Mouse (Mus musculus) limb, embryonic 12.5 days (tissue): Measurements from ENCODE around the gene Cdh15. TPM values are rescaled to one million over a fixed set of nuclear protein-coding genes. Genes with fewer than 3 reads are reported as not detected.
A peak's percentile ranks its signal among the peaks of the same experiment; 100 is the strongest.

Source experiments
- ATAC-seq: fragments of 200-750 bp; cut with Nextera tagmentation; 2 replicates; pipeline ENCODE4 v1.8.0; 2017; ENCODE audit warnings: low read depth, moderate TSS enrichment; ENCODE audit not compliant: insufficient number of reproducible peaks, insufficient read depth, low FRiP score, low TSS enrichment
- H3K27ac ChIP-seq: fragments of 300-500 bp; sonication (generic); 2 replicates; pipeline ENCODE4 v1.5.1; 2016; ENCODE audit warnings: mild to moderate bottlenecking, moderate library complexity
- H3K27me3 ChIP-seq: fragments of 300-500 bp; sonication (generic); 2 replicates; pipeline ENCODE4 v1.6.1; 2016; ENCODE audit warnings: mild to moderate bottlenecking, moderate library complexity
- H3K36me3 ChIP-seq: fragments of 300-500 bp; sonication (generic); 2 replicates; pipeline ENCODE4 v1.6.1; 2016; ENCODE audit warnings: mild to moderate bottlenecking, moderate library complexity
- H3K4me1 ChIP-seq: fragments of 300-500 bp; sonication (generic); replicated peaks from 2 replicates; pipeline ENCODE4 v1.6.1; 2016
- H3K4me2 ChIP-seq: fragments of 300-500 bp; sonication (generic); 2 replicates; pipeline ENCODE4 v1.6.1; 2016; ENCODE audit warnings: mild to moderate bottlenecking, moderate library complexity
- H3K4me3 ChIP-seq: fragments of 300-500 bp; sonication (generic); replicated peaks from 2 replicates; pipeline ENCODE4 v1.5.1; 2016; ENCODE audit warnings: mild to moderate bottlenecking
- H3K9ac ChIP-seq: fragments of 300-500 bp; sonication (generic); replicated peaks from 2 replicates; pipeline ENCODE4 v1.6.1; 2016; ENCODE audit warnings: mild to moderate bottlenecking, moderate library complexity
- H3K9me3 ChIP-seq: fragments of 300-500 bp; sonication (generic); 2 replicates; pipeline ENCODE4 v1.6.1; 2016; ENCODE audit warnings: mild to moderate bottlenecking, moderate library complexity
- WGBS: fragments of 180-500 bp; shearing (Covaris S2); methylation state at CpG from one replicate; pipeline ENCODE4 v1.1.7; 2016; 5-methylcytosine and 5-hydroxymethylcytosine counted together
- polyA plus RNA-seq: library from polyadenylated mRNA; unstranded; fragments of >200 nt; fragmentation: Nextera tagmentation; extraction: Ambion mirVana; gene quantifications from 2 replicates; pipeline ENCODE4 v1.2.1, GENCODE M21; 2016

Cdh15 gene
- polyA plus RNA-seq, 1 experiment from 2014 or later: 20.6 TPM

DNA sequence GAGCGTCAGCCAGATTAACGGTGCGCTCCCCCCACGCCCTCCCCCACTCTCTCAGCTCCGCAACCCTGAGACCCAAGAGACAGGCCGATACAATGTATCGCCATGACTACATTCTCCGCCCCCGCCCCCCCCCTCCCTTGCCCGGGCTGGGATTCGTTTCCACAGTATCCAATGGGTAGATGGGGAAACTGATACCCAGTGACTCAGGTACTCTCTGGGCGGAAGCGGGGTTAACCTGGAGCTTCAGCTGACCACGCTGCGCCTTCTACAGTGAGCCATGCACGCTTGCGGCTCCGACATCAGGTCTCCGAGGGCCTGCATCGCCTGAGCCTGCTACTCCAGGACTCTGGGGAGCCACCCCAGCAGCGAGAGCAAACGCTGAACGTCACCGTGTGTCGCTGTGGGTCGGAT lies 17.0 kb downstream of the Cdh15 start:
- H3K9me3 ChIP-seq: peaks cover 30% of the 10 kb centered on the region
- H3K27ac ChIP-seq: no peak overlapping the region
- H3K4me2 ChIP-seq: peak overlapping the region; percentile 54
- peak overlapping the region; percentile 31 for H3K4me3 ChIP-seq
- WGBS: 63% methylated on average over 26 of the region's 26 CpGs
- peak overlapping the region; percentile 34; the same call in 1 of the 2 replicates for H3K9ac ChIP-seq
- ATAC-seq: 0 out of 2 replicates have a peak, but pooled peaks have one; percentile 13
- no peaks in the 10 kb centered on the region; the same call in 1 of the 2 replicates for H3K4me1 ChIP-seq
- H3K36me3 ChIP-seq: 0 out of 2 replicates have a peak, but pooled peaks cover 7% of the 10 kb centered on the region
- H3K27me3 ChIP-seq: peaks cover 3% of the 10 kb centered on the region; the same call in 1 of the 2 replicates

DNA sequence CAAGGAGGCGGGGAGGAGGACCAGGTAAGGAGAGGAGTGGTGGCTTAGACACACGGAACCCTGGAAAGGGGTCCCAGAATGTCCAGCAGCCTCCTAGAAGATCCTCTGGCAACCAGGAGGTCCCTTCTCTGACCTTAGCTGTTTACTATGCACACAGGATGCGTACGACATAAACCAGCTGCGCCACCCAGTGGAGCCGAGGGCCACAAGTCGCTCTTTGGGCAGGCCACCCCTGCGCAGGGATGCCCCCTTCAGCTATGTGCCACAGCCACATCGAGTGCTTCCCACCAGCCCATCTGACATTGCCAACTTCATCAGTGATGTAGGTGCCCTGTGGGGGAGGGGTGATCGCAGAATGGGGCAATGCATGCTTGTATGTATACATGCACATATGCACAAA lies 17.7 kb downstream of the Cdh15 start:
- 0 out of 2 replicates have a peak, but pooled peaks cover 7% of the 10 kb centered on the region for H3K36me3 ChIP-seq
- peaks cover 3% of the 10 kb centered on the region; the same call in 1 of the 2 replicates for H3K27me3 ChIP-seq
- peak overlapping the region; percentile 54 for H3K4me2 ChIP-seq
- H3K9ac ChIP-seq: no peak overlapping the region
- no peak for ATAC-seq
- 60% methylated on average over 10 of the region's 10 CpGs for whole genome bisulfite sequencing
- H3K4me3 ChIP-seq: peak overlapping the region; percentile 31
- peaks cover 30% of the 10 kb centered on the region for H3K9me3 ChIP-seq
- peaks cover 5% of the 10 kb centered on the region for H3K4me1 ChIP-seq
- H3K27ac ChIP-seq: no peak overlapping the region

DNA sequence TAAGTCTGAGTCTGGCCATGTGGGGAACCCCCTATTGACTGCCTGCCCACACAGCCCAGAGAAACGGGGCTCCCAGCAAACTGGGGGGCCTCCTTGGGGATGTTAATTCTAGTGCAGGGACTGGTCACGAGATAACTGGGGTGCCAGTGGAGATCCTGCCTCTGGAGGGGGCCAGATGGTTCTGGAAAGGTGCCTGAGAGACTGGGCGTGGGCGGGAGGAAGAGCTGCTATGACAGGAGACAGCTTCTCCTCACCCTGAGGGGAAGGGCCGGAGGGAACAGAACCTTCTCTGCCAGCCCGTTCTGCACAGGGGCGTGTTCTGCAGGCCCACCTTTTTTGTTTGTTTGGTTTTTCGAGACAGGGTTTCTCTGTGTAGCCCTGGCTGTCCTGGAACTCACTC lies 18.5 kb downstream of the Cdh15 start:
- H3K4me3 ChIP-seq: no peak overlapping the region
- peaks cover 30% of the 10 kb centered on the region for H3K9me3 ChIP-seq
- H3K9ac ChIP-seq: no peak overlapping the region
- H3K36me3 ChIP-seq: 0 out of 2 replicates have a peak, but pooled peaks cover 7% of the 10 kb centered on the region
- ATAC-seq: no peak
- peaks cover 6% of the 10 kb centered on the region for H3K4me1 ChIP-seq
- peaks cover 3% of the 10 kb centered on the region; the same call in 1 of the 2 replicates for H3K27me3 ChIP-seq
- no peak overlapping the region for H3K27ac ChIP-seq
- H3K4me2 ChIP-seq: no peak overlapping the region
- WGBS: 77% methylated on average over 8 of the region's 8 CpGs

DNA sequence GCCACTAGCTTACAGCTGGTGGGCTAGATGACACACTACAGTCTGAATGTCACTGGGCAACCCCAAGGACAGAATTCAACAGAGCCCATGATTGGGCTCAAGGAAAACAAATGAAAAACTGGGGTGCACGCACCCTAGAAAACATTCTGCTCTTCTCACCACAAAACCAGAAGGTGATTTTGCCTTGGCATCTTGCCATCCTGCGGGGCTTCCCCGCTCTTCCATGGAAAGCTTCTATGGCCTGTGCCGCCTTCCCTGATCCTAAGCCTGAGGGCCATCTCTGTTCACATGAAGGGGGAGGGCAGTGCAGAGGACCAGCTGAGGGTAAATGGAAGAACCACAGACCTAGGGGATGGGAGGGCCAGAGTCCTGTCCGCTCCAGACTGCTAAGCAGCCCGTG lies 20.2 kb downstream of the Cdh15 start:
- peaks cover 3% of the 10 kb centered on the region; the same call in 1 of the 2 replicates for H3K27me3 ChIP-seq
- H3K9me3 ChIP-seq: peaks cover 30% of the 10 kb centered on the region
- H3K9ac ChIP-seq: no peak overlapping the region
- H3K27ac ChIP-seq: no peak overlapping the region
- H3K4me3 ChIP-seq: no peak overlapping the region
- H3K36me3 ChIP-seq: 0 out of 2 replicates have a peak, but pooled peaks cover 7% of the 10 kb centered on the region
- H3K4me2 ChIP-seq: no peak overlapping the region
- WGBS: 87% methylated on average over 6 of the region's 6 CpGs
- H3K4me1 ChIP-seq: peaks cover 6% of the 10 kb centered on the region
- no peak for ATAC-seq

DNA sequence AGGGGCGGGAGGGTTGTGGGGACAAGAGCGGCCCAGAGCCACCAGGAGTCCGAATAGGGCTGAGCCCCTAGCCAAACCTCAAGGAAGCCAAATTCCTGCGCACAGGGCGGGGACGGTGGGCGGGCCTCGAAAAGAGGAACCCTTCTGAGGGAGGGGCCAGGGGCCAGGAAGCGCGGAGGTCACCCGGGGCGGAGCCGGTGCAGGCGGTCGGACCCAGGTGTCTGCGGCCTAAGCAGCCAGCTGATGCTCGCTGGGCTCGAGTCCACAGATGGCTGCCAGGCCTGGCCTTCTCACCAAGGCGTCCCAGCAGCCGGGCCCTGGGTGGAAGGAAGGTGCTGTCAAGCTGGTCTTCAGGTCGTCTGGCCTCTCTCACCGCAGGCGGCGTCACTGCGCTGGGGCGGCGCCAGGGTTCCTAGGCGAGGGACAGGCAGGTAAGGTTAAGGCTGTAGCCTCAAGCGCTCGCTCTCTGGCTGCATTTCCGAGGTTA lies 22.7 kb downstream of the Cdh15 start:
- Histone ChIP-seq H3K9ac (no peak overlapping the region), H3K27me3 (peaks cover 3% of the 10 kb centered on the region; the same call in 1 of the 2 replicates), H3K9me3 (peaks cover 8% of the 10 kb centered on the region), H3K4me1 (peaks cover 13% of the 10 kb centered on the region), H3K27ac (no peak overlapping the region), H3K4me3 (peak overlapping the region; percentile 27; the same call in 1 of the 2 replicates), H3K4me2 (peak overlapping the region; percentile 50), H3K36me3 (0 out of 2 replicates have a peak, but pooled peaks cover 3% of the 10 kb centered on the region)
- peak; percentile 3; the same call in 1 of the 2 replicates for ATAC-seq
- WGBS: 14% methylated on average over 31 of the region's 31 CpGs

DNA sequence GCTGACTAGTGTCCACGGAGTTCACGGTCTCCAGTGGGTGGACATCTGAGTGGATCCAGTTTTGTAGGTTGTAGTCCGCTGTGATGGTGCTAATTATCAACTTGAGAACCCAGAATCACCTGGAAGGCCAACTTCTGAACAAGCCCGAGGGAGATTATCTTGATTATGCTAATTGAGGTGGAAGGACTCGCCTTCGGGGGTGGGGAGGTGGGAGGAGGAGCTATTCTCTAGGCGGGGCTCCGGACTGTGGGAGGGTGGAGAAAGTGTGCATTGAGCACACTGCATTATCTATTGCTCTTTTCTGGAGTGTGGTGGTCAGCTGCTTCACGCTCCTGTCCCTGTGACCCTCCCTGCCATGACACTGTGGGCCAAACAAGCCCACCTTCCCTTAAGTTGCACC lies 23.9 kb downstream of the Cdh15 start:
- H3K4me1 ChIP-seq: peaks cover 15% of the 10 kb centered on the region
- WGBS: 83% methylated on average over 9 of the region's 9 CpGs

DNA sequence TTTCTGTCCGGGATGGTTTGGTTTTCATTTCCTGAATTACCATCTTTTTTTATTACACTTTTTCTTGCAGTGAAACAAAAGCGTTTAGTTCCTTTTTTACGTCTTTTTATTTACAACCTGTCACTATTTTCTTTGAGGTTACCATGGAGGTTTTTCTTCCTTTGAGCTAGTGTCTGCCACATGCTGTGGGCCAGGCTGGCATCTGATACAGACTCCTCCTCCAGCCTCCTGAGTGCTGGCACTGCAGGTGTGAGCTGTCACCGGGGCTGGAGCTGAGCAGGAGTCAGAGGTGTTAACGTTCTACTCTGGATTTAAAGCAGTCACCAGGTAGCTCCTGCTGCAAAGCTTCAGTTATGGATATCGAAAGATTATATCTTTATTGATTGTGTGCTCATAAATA lies 25.4 kb downstream of the Cdh15 start:
- no peak overlapping the region for H3K27ac ChIP-seq
- H3K36me3 ChIP-seq: no peaks in the 10 kb centered on the region
- 32% methylated on average over 6 of the region's 6 CpGs for WGBS
- no peak for ATAC-seq
- H3K4me2 ChIP-seq: no peak overlapping the region
- no peak overlapping the region for H3K9ac ChIP-seq
- H3K4me3 ChIP-seq: no peak overlapping the region
- H3K9me3 ChIP-seq: no peaks in the 10 kb centered on the region
- peaks cover 3% of the 10 kb centered on the region; the same call in 1 of the 2 replicates for H3K27me3 ChIP-seq
- peaks cover 15% of the 10 kb centered on the region for H3K4me1 ChIP-seq

More for the DNA sequence above, 23.9 kb downstream of the Cdh15 start:
- ATAC-seq: no peak
- no peak overlapping the region for H3K4me3 ChIP-seq
- no peaks in the 10 kb centered on the region for H3K9me3 ChIP-seq
- H3K4me2 ChIP-seq: no peak overlapping the region
- H3K36me3 ChIP-seq: no peaks in the 10 kb centered on the region
- H3K27ac ChIP-seq: no peak overlapping the region
- no peak overlapping the region for H3K9ac ChIP-seq
- peaks cover 3% of the 10 kb centered on the region; the same call in 1 of the 2 replicates for H3K27me3 ChIP-seq

DNA sequence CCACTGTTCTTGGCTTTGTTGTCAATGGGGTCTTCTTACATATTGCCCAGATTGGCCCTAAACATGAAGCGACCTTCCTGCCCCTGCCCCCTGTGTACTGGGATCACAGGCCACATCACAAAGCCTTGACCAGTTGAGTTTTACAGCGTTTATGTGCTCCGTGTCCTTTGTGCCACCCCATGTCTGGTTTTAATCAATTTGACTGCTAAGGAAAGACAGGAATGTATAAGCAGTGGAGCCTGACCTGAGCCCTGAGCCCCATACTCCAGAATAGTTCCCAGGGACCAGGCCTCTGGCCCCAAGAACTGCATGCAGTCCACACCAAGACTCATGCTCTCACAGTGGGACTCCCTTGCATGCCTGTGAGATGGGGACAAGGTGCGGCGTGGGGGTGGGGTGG lies 27.4 kb downstream of the Cdh15 start:
- H3K4me1 ChIP-seq: peaks cover 13% of the 10 kb centered on the region
- no peaks in the 10 kb centered on the region for H3K9me3 ChIP-seq
- H3K27ac ChIP-seq: no peak overlapping the region
- H3K9ac ChIP-seq: peak overlapping the region; percentile 18; the same call in 1 of the 2 replicates
- no peaks in the 10 kb centered on the region for H3K36me3 ChIP-seq
- no peak overlapping the region for H3K4me3 ChIP-seq
- 33% methylated on average over 5 of the region's 5 CpGs for WGBS
- no peak overlapping the region for H3K4me2 ChIP-seq
- no peak for ATAC-seq
- no peaks in the 10 kb centered on the region for H3K27me3 ChIP-seq

DNA sequence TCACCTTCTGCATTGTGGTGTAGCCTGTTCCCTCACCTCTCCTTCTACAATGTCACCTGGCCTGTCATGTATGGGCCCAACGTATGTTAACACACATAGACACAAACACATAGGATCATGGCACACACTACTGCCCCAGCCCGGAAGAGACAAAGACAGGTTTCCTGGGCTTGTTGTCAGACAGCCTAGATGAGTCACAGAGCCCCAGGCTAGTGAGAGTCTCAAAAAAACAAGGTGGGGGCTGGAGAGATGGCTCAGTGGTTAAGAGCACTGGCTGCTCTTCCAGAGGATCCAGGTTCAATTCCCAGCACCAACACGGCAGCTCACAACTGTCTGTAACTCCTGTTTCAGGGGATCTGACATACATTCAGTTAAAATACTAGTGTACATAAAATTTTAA lies 30.5 kb downstream of the Cdh15 start:
- Histone ChIP-seq H3K4me3 (no peak overlapping the region), H3K9me3 (no peaks in the 10 kb centered on the region), H3K9ac (no peak overlapping the region), H3K36me3 (peaks cover 21% of the 10 kb centered on the region), H3K27me3 (no peaks in the 10 kb centered on the region), H3K4me1 (peaks cover 8% of the 10 kb centered on the region), H3K27ac (no peak overlapping the region), H3K4me2 (no peak overlapping the region)
- no peak for ATAC-seq
- 96% methylated on average over 3 of the region's 3 CpGs for WGBS

DNA sequence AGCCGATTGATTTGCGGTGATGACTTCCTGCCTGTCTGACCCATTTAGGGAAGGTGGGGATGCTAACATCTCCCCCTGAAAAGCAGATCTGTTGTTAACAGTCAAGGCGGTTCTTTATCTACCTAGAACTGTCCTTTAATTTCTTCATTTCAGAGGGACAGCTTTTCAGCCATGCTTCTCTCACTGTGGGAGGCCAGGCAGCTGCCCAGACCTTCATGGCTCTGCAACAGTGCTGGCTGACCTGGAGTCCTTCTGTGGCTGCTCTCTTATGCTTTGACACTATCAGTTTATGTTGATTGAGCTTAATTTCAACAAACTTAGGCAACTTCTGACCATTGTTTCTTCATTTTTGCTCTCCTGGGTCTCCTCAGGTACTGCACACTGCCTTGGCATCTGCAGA lies 32.5 kb downstream of the Cdh15 start:
- ATAC-seq: no peak
- Histone ChIP-seq H3K4me3 (no peak overlapping the region), H3K27me3 (no peaks in the 10 kb centered on the region), H3K9me3 (no peaks in the 10 kb centered on the region), H3K27ac (no peak overlapping the region), H3K4me1 (peaks cover 3% of the 10 kb centered on the region), H3K4me2 (no peak overlapping the region), H3K36me3 (peaks cover 40% of the 10 kb centered on the region), H3K9ac (no peak overlapping the region)
- 51% methylated on average over 3 of the region's 3 CpGs for WGBS

DNA sequence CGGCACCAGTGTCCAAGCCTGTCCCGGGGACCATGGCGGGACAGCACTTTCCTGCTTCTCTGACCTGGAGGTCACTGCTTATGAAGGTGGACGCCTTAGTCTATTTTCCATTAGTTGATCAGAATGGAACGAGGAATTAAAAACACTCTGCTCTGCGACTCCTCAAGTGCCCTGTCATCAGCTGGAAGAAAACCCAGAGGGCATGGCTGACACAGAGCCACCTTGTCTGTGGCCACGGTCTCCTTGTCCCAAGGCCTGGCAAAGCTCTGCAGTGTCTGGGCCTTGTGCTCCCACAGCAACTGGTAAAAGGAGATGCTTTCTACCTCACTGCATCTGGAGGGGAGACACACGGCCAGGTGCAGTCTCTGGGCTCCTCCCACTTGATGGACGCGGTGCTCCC lies 35.9 kb downstream of the Cdh15 start:
- WGBS: 88% methylated on average over 10 of the region's 10 CpGs
- no peak overlapping the region for H3K27ac ChIP-seq
- H3K4me1 ChIP-seq: no peaks in the 10 kb centered on the region
- no peak overlapping the region for H3K4me3 ChIP-seq
- H3K9ac ChIP-seq: no peak overlapping the region
- H3K4me2 ChIP-seq: no peak overlapping the region
- H3K27me3 ChIP-seq: no peaks in the 10 kb centered on the region
- no peak for ATAC-seq
- no peaks in the 10 kb centered on the region for H3K9me3 ChIP-seq
- H3K36me3 ChIP-seq: peaks cover 74% of the 10 kb centered on the region

DNA sequence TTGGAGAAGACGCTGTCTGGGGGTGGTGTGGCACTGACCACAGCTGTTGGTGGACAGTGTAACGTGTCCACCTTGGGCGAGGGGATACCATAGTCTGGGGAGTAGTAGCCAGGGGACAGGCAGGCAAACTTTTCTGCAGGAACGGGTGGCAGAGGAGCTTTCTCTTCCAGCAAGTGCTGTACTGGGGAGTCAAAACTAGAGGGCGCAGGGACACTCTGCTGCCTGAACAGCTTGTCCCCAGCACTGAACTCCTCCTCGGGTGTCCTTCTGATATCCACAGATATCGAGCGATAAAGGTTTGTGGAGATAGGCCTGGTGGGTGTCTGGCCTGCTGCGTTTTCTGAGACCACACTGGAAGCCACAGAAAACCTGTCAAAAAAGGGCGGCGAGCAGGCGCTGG lies 43.7 kb downstream of the Cdh15 start:
- no peaks in the 10 kb centered on the region for H3K4me1 ChIP-seq
- WGBS: 86% methylated on average over 12 of the region's 12 CpGs
- H3K9ac ChIP-seq: no peak overlapping the region

More for the DNA sequence above, 43.7 kb downstream of the Cdh15 start:
- Histone ChIP-seq H3K27me3 (no peaks in the 10 kb centered on the region), H3K36me3 (peaks cover 100% of the 10 kb centered on the region), H3K4me2 (no peak overlapping the region), H3K4me3 (no peak overlapping the region), H3K27ac (no peak overlapping the region), H3K9me3 (no peaks in the 10 kb centered on the region)
- ATAC-seq: no peak
